Mouse (Mus musculus) limb, embryonic 10.5 days (tissue): ENCODE data around the gene 4930579F01Rik. TPM values are rescaled to one million over a fixed set of nuclear protein-coding genes. Genes with fewer than 3 reads are reported as not detected.

Source experiments
- polyA plus RNA-seq: library from polyadenylated mRNA; unstranded; fragments of >200 nt; fragmentation: Nextera tagmentation; extraction: Ambion mirVana; gene quantifications from 2 replicates; pipeline ENCODE4 v1.2.1, GENCODE M21; 2016

The 4930579F01Rik gene
- polyA plus RNA-seq, 1 experiment from 2014 or later: not detected

Other genes starting within 250 kb of the 4930579F01Rik start
- gene Dapp1, start 212.3 kb downstream of the 4930579F01Rik start, polyA plus RNA-seq: 1.7 and 1.9 TPM in 2 replicates
- gene 1110002E22Rik, start 128.8 kb downstream of the 4930579F01Rik start, polyA plus RNA-seq: 0.06 and 0.15 TPM in 2 replicates
- not detected in 2 replicates for gene Gm5105, start 126.4 kb downstream of the 4930579F01Rik start, polyA plus RNA-seq
- 16.0 and 17.1 TPM in 2 replicates for gene Trmt10a, start 50.4 kb downstream of the 4930579F01Rik start, polyA plus RNA-seq
- 7.5 and 8.9 TPM in 2 replicates for gene Mttp, start 48.9 kb downstream of the 4930579F01Rik start, polyA plus RNA-seq
- gene Adh7, start 23.9 kb upstream of the 4930579F01Rik start, polyA plus RNA-seq: 0.20 TPM in 1 of 2 replicates, not detected in the other
- gene Adh1, start 67.2 kb upstream of the 4930579F01Rik start, polyA plus RNA-seq: 2.5 and 3.3 TPM in 2 replicates
- gene Adh6a, start 119.5 kb upstream of the 4930579F01Rik start, polyA plus RNA-seq: not detected in 2 replicates
- gene Adh6b, start 147.9 kb upstream of the 4930579F01Rik start, polyA plus RNA-seq: 0.81 and 1.2 TPM in 2 replicates
- gene Adh4, start 221.6 kb upstream of the 4930579F01Rik start, polyA plus RNA-seq: not detected in 2 replicates
- 256 and 282 TPM in 2 replicates for gene Adh5, start 249.3 kb upstream of the 4930579F01Rik start, polyA plus RNA-seq